Mouse (Mus musculus): ENCODE results near the gene Gpn3. TPM values are rescaled to one million over a fixed set of nuclear protein-coding genes. Genes with fewer than 3 reads are reported as not detected.

Gpn3 gene
- total and polyA plus RNA-seq, 2 experiments from 2014 or later: 19.5 to 43.0 TPM

DNA sequence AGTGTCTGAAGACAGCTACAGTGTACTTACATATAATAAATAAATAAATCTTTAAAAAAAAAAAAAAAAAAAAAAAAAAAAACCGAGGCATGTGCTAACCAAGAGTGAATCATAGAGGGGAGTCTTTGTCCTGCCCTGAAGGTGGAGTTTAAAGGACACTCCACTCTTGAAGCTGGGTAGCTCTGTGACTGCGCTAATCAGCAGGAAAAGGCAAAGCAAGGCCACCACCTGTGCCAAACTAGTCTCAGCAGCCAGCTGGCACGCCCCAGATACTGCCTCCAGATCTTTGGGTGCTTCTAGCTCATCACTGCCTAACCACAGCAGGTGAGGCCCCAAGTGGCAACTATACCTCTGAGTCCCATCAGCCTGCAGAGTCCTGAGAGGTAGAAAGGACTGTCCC, 37.0 kb upstream of the Gpn3 start:
- no peaks in the 10 kb centered on the region for H3K27me3 ChIP-seq (ENCODE audit: insufficient read depth, low read length)
- H3K36me3 ChIP-seq (ENCODE audit: insufficient read depth, low read length): no peaks in the 10 kb centered on the region
- H3K4me1 ChIP-seq (ENCODE audit: insufficient read depth, low read length): no peaks in the 10 kb centered on the region
- no peak overlapping the region for H3K27ac ChIP-seq
- no peak overlapping the region for H3K9ac ChIP-seq (replicated peaks; ENCODE audit: low read length)
- H3K9me3 ChIP-seq (ENCODE audit: low read length): no peaks in the 10 kb centered on the region
- no peak for TF ChIP-seq CTCF (IDR thresholded peaks at IDR 0.05; ENCODE audit: low read depth)
- no peak overlapping the region for H3K4me2 ChIP-seq (ENCODE audit: low read depth, low read length)
- ATAC-seq (no peak), DNase-seq (ENCODE audit: low spot score) (no peak)
- 65% methylated on average over 3 of the region's 3 CpGs for WGBS
- no peak overlapping the region for H3K4me3 ChIP-seq (ENCODE audit: low read length)

DNA sequence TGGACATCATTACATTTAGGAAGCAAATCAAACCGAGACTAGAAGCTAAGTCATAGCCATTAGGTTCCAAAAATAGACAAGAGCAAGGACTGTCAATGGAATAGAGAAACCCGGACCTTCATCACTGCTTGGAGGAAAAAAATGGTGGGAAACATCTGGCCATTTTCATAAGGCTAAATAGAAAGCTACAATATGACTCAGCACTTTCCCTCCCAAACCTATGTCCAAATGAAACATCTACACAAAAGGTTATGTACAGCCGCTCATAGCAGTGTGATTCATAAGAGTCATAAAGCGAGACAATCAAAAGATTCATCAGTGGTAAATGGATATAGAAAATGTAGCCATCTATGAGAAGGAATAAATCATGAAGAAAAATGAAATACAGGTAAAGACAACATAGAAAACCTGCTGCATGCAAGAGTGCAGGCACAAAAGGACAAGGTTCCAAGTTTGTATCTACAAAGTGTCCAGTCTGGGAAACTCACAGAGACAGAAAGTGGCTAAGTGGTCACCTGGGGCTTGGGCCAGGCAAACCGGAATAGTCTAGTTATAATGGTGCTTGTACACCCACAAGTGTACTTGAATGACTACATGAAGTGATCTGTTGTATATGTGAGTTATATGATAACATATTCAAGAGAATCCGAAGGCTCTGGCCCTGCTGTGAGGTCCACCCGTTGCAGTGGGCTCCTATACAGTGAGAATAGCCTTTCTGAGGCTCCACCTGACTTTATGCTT, 35.0 kb upstream of the Gpn3 start:
- Histone ChIP-seq H3K36me3 (ENCODE audit: insufficient read depth, low read length) (no peaks in the 10 kb centered on the region), H3K9ac (replicated peaks; ENCODE audit: low read length) (no peak overlapping the region), H3K4me2 (ENCODE audit: low read depth, low read length) (no peak overlapping the region), H3K9me3 (ENCODE audit: low read length) (no peaks in the 10 kb centered on the region), H3K27me3 (ENCODE audit: insufficient read depth, low read length) (no peaks in the 10 kb centered on the region), H3K4me1 (ENCODE audit: insufficient read depth, low read length) (no peaks in the 10 kb centered on the region), H3K4me3 (ENCODE audit: low read length) (no peak overlapping the region), H3K27ac (no peak overlapping the region)
- 91% methylated on average over 7 of the region's 7 CpGs for WGBS
- no peak for TF ChIP-seq CTCF (IDR thresholded peaks at IDR 0.05; ENCODE audit: low read depth)
- DNase-seq (ENCODE audit: low spot score) (no peak), ATAC-seq (no peak)

DNA sequence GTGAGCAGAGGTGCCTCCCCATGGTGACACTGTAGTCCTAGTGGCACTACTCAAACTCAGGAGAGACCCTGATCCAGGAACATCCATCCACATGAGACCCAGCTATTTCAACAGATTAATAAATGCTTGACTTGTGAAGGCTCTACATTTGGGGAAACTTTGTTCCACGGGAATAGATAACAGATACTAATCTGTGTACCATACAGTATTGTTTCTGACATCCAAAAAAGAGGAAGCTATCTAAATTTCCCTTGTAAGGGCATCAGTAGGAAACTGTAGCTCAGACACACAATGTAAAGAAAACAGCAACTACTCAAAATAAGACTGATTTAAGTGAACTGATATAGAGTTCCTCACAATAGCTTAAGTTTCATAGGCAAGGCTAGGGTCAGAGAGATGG, 28.8 kb upstream of the Gpn3 start:
- Histone ChIP-seq H3K36me3 (ENCODE audit: insufficient read depth, low read length) (no peaks in the 10 kb centered on the region), H3K4me2 (ENCODE audit: low read depth, low read length) (no peak overlapping the region), H3K9ac (replicated peaks; ENCODE audit: low read length) (no peak overlapping the region), H3K9me3 (ENCODE audit: low read length) (no peaks in the 10 kb centered on the region), H3K27me3 (ENCODE audit: insufficient read depth, low read length) (no peaks in the 10 kb centered on the region), H3K4me1 (ENCODE audit: insufficient read depth, low read length) (no peaks in the 10 kb centered on the region), H3K4me3 (ENCODE audit: low read length) (no peak overlapping the region), H3K27ac (no peak overlapping the region)
- DNase-seq (ENCODE audit: low spot score) (no peak), ATAC-seq (no peak)
- TF ChIP-seq CTCF (IDR thresholded peaks at IDR 0.05; ENCODE audit: low read depth): no peak
- WGBS: 71% methylated on average over 1 of the region's 1 CpGs

DNA sequence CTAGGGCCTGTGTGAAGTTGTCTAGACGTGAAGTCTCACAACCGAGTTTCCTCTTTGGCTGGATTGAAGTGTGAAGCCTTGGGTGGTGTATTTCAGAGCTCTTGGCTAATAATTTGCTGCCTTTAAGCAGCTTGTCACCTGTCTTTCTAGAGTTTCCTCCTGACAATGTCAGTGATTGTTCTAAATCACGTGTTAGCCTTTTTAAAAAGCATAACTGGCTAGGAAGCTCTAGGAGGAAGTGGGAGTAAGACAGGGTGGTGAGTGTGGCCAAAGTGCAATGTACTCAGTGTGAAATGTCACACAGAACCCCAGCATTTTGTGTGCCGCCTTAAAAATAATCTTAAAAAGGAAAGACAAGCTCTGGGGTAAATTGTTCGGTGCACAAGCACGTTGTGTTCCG, 27.9 kb upstream of the Gpn3 start:
- Histone ChIP-seq H3K27ac (no peak overlapping the region), H3K4me3 (ENCODE audit: low read length) (no peak overlapping the region), H3K4me1 (ENCODE audit: insufficient read depth, low read length) (no peaks in the 10 kb centered on the region), H3K9ac (replicated peaks; ENCODE audit: low read length) (no peak overlapping the region), H3K36me3 (ENCODE audit: insufficient read depth, low read length) (no peaks in the 10 kb centered on the region), H3K9me3 (ENCODE audit: low read length) (no peaks in the 10 kb centered on the region), H3K27me3 (ENCODE audit: insufficient read depth, low read length) (no peaks in the 10 kb centered on the region), H3K4me2 (ENCODE audit: low read depth, low read length) (no peak overlapping the region)
- no peak for TF ChIP-seq CTCF (IDR thresholded peaks at IDR 0.05; ENCODE audit: low read depth)
- WGBS: 51% methylated on average over 7 of the region's 7 CpGs
- DNase-seq (ENCODE audit: low spot score) (no peak), ATAC-seq (no peak)

DNA sequence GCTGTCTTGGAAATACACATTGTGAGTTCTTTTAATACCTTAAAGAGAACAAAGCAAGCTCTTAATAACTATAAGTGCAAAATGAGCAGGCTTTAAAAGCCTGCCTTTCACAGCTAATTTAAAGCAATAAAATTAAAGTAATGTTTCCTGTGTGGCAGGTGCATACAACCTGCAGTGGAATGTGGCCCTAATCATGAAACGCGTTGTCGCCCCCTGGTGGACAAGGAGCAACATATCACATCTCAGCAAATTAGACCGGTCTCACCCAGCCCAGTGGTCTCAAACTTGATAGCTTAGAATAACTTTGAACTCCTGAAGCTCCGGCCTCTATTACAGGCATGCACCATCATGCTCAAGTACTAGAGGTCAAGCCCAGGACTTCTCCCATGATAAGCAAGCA, 27.4 kb upstream of the Gpn3 start:
- Histone ChIP-seq H3K27ac (no peak overlapping the region), H3K9me3 (ENCODE audit: low read length) (no peaks in the 10 kb centered on the region), H3K4me3 (ENCODE audit: low read length) (no peak overlapping the region), H3K4me1 (ENCODE audit: insufficient read depth, low read length) (no peaks in the 10 kb centered on the region), H3K4me2 (ENCODE audit: low read depth, low read length) (no peak overlapping the region), H3K9ac (replicated peaks; ENCODE audit: low read length) (no peak overlapping the region), H3K36me3 (ENCODE audit: insufficient read depth, low read length) (no peaks in the 10 kb centered on the region), H3K27me3 (ENCODE audit: insufficient read depth, low read length) (no peaks in the 10 kb centered on the region)
- ATAC-seq (0 out of 2 replicates have a peak, but pooled peaks have one; percentile 53), DNase-seq (ENCODE audit: low spot score) (peak; percentile 88)
- WGBS: 7% methylated on average over 5 of the region's 5 CpGs
- peak; percentile 93 for TF ChIP-seq CTCF (IDR thresholded peaks at IDR 0.05; ENCODE audit: low read depth)

DNA sequence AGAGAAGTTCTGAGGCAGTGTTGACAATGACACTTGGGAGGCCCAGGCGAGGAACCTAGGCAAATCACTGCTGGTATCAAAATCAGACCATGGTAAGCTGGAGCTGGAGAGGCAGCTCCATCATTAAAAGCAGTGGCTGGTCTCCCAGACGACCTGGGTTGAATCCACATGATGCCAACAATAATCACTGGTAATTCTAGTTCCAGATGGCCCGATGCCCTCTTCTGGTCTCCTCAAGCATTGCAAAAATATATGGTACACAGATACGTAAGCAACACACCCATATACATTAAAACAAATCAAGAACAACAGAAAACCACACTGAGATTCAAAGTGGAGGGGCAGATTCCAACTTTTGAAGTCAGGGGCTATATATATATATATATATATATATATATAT, 25.9 kb upstream of the Gpn3 start:
- H3K4me3 ChIP-seq (ENCODE audit: low read length): no peak overlapping the region
- H3K4me2 ChIP-seq (ENCODE audit: low read depth, low read length): no peak overlapping the region
- no peak overlapping the region for H3K9ac ChIP-seq (replicated peaks; ENCODE audit: low read length)
- H3K27ac ChIP-seq: no peak overlapping the region
- ATAC-seq (no peak), DNase-seq (ENCODE audit: low spot score) (no peak)
- H3K36me3 ChIP-seq (ENCODE audit: insufficient read depth, low read length): no peaks in the 10 kb centered on the region
- 83% methylated on average over 4 of the region's 4 CpGs for WGBS
- no peaks in the 10 kb centered on the region for H3K4me1 ChIP-seq (ENCODE audit: insufficient read depth, low read length)
- no peaks in the 10 kb centered on the region for H3K9me3 ChIP-seq (ENCODE audit: low read length)
- peak; percentile 23 for TF ChIP-seq CTCF (IDR thresholded peaks at IDR 0.05; ENCODE audit: low read depth)
- H3K27me3 ChIP-seq (ENCODE audit: insufficient read depth, low read length): no peaks in the 10 kb centered on the region

DNA sequence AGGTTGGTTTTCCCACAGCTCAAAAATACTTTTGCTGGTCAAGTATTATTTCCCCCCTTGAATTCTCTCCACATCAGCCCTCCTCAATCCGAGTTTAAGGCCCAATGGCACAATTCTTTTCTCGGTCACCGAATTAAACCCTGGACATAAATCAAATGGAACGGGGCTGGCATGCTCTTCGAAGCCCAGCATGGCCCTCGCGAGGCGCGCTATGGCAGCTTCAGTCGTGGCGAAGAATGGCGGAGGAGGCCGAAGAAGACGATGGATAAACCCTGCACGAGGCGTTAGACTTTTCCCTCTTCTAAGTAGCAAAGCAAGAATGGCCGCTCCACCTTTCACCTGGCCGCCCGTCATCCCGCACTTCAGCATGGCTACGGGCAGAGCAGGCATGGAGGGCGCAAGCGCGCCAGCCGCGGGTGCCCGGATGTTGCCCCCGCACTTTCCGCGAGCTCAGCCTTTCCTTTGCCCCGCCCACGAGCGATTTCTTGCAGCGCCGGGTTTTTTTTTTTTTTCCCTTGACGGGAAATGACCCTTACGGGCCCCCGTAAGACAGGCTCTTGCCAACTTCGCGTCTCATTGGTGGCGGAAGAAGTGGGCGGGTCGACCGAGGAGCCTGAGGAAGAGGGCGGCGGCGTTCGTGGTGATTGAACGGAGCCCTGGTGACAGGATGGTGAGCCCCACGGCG, 17.7 kb upstream of the Gpn3 start, which contains the start of the genes Rad9b and Vps29:
Rad9b (minus strand) TSS at position 427 of the 685 bp plus-strand sequence.
Vps29 (plus strand) TSS at position 563 of the 685 bp plus-strand sequence.
- WGBS: 2% methylated on average over 51 of the region's 51 CpGs
- H3K9ac ChIP-seq (replicated peaks; ENCODE audit: low read length): peak within 1 kb of the TSS; percentile 81
- peak within 1 kb of the TSS; percentile 88 for H3K27ac ChIP-seq
- H3K27me3 ChIP-seq (ENCODE audit: insufficient read depth, low read length): no peaks in the 10 kb centered on the region
- peak within 1 kb of the TSS; percentile 69 for H3K4me3 ChIP-seq (ENCODE audit: low read length)
- H3K36me3 ChIP-seq (ENCODE audit: insufficient read depth, low read length): no peaks in the 10 kb centered on the region
- H3K4me2 ChIP-seq (ENCODE audit: low read depth, low read length): peak within 1 kb of the TSS; percentile 73
- H3K9me3 ChIP-seq (ENCODE audit: low read length): no peaks in the 10 kb centered on the region
- ATAC-seq (peak; percentile 94), DNase-seq (ENCODE audit: low spot score) (peak; percentile 100)
- no peak for TF ChIP-seq CTCF (IDR thresholded peaks at IDR 0.05; ENCODE audit: low read depth)
- H3K4me1 ChIP-seq (ENCODE audit: insufficient read depth, low read length): peaks cover 4% of the 10 kb centered on the region
